Mouse (Mus musculus) adipose tissue, adult 10 weeks (tissue): ENCODE data around the gene Rgcc. TPM values are rescaled to one million over a fixed set of nuclear protein-coding genes. Genes with fewer than 3 reads are reported as not detected.

Experiments
- polyA plus RNA-seq: library from polyadenylated mRNA; stranded (reverse); fragments of 350-450 nt; fragmentation: Illumina TruSeq; extraction: RNeasy Lipid Tissue Mini Kit (QIAGEN cat#74804); gene quantifications from one replicate; pipeline ENCODE4 v1.2.3, GENCODE M21; 2014; ENCODE audit warnings: low read depth, low replicate concordance

The Rgcc gene
- 184 TPM for polyA plus RNA-seq

DNA sequence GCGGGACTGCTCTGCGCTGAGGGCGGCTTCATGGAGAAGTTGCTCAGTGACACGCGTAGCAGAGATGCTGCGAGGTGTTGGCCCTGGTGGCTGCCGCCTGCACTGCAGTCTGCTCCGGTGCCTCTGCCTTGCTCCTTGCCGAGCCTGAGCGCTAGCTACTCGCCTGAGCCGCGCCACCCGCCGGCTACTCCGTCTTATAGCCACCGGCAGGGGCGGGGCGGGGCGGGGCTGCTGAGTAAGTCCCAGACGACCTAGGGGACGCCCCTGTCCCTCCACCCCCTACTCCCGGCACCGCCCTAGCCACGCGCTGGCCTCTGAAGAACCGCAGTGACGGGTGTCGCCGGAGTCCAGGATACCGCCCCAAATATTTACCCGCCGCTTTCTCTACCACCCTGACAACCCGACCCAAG is at the start of gene Rgcc:
Gene Rgcc, minus strand, starts transcription at position 180 of the 410 bp plus-strand sequence.

Other genes with a start within 250 kb of the Rgcc start
- not detected for gene Zfp957, start 54.3 kb downstream of the Rgcc start, polyA plus RNA-seq
- gene Naa16, start 89.1 kb upstream of the Rgcc start, polyA plus RNA-seq = 10.8 TPM
- 8.0 TPM for gene Mtrf1, start 96.1 kb upstream of the Rgcc start, polyA plus RNA-seq
- 8.9 TPM for gene Kbtbd7, start 124.9 kb upstream of the Rgcc start, polyA plus RNA-seq
- gene Kbtbd6, start 150.2 kb upstream of the Rgcc start, polyA plus RNA-seq = 0.87 TPM
- gene Elf1, start 179.5 kb upstream of the Rgcc start, polyA plus RNA-seq = 24.8 TPM
- gene Wbp4, start 179.9 kb upstream of the Rgcc start, polyA plus RNA-seq = 29.6 TPM